Mouse (Mus musculus): ENCODE results near the gene Ndufa7. TPM values are rescaled to one million over a fixed set of nuclear protein-coding genes. Genes with fewer than 3 reads are reported as not detected.

Gene Ndufa7
- polyA plus RNA-seq, 1 experiment from 2014 or later, result 454 TPM

Small RNA genes lying within 50 kb of the gene (microRNA-seq; reads per million reads assigned to microRNA genes)
- gene Gm27740, result not detected

Other genes starting within 250 kb of the Ndufa7 start
- 47.3 and 57.7 TPM in 2 replicates for gene Zfp414, start 195.5 kb upstream of the Ndufa7 start, polyA plus RNA-seq (2016; fragmentation: Nextera tagmentation; extraction: Ambion mirVana)
- gene Pram1, start 186.5 kb upstream of the Ndufa7 start, polyA plus RNA-seq (2016; fragmentation: Nextera tagmentation; extraction: Ambion mirVana), result 0.63 and 0.84 TPM in 2 replicates
- gene Hnrnpm, start 137.7 kb upstream of the Ndufa7 start, polyA plus RNA-seq (2016; fragmentation: Nextera tagmentation; extraction: Ambion mirVana), result 441 and 462 TPM in 2 replicates
- gene March2, start 105.9 kb upstream of the Ndufa7 start, polyA plus RNA-seq (2016; fragmentation: Nextera tagmentation; extraction: Ambion mirVana), result 46.7 and 52.2 TPM in 2 replicates
- 422 and 447 TPM in 2 replicates for gene Rab11b, start 64.0 kb upstream of the Ndufa7 start, polyA plus RNA-seq (2016; fragmentation: Nextera tagmentation; extraction: Ambion mirVana)
- 21.1 and 28.3 TPM in 2 replicates for gene Angptl4, start 42.7 kb upstream of the Ndufa7 start, polyA plus RNA-seq (2016; fragmentation: Nextera tagmentation; extraction: Ambion mirVana)
- gene Kank3, start 14.1 kb upstream of the Ndufa7 start, polyA plus RNA-seq (2016; fragmentation: Nextera tagmentation; extraction: Ambion mirVana), result 25.5 and 31.9 TPM in 2 replicates
- gene Rps28, start within 50 bp of the Ndufa7 start, polyA plus RNA-seq (2016; fragmentation: Nextera tagmentation; extraction: Ambion mirVana), result 613 and 671 TPM in 2 replicates
- gene Cd320, start 18.5 kb downstream of the Ndufa7 start, polyA plus RNA-seq (2016; fragmentation: Nextera tagmentation; extraction: Ambion mirVana), result 59.8 and 63.5 TPM in 2 replicates
- not detected in 2 replicates for gene Gm7029, start 49.3 kb downstream of the Ndufa7 start, polyA plus RNA-seq (2016; fragmentation: Nextera tagmentation; extraction: Ambion mirVana)
- gene Kifc1, start 66.1 kb downstream of the Ndufa7 start, polyA plus RNA-seq (2016; fragmentation: Nextera tagmentation; extraction: Ambion mirVana), result 3.8 and 4.4 TPM in 2 replicates
- 0.23 and 0.38 TPM in 2 replicates for gene Platr17, start 80.6 kb downstream of the Ndufa7 start, polyA plus RNA-seq (2016; fragmentation: Nextera tagmentation; extraction: Ambion mirVana)
- 64.6 and 66.2 TPM in 2 replicates for gene Daxx, start 84.8 kb downstream of the Ndufa7 start, polyA plus RNA-seq (2016; fragmentation: Nextera tagmentation; extraction: Ambion mirVana)
- 19.1 and 21.9 TPM in 2 replicates for gene Tapbp, start 91.3 kb downstream of the Ndufa7 start, polyA plus RNA-seq (2016; fragmentation: Nextera tagmentation; extraction: Ambion mirVana)
- gene Zbtb22, start 91.3 kb downstream of the Ndufa7 start, polyA plus RNA-seq (2016; fragmentation: Nextera tagmentation; extraction: Ambion mirVana), result 21.8 and 25.3 TPM in 2 replicates
- 69.9 and 74.3 TPM in 2 replicates for gene Rgl2, start 105.0 kb downstream of the Ndufa7 start, polyA plus RNA-seq (2016; fragmentation: Nextera tagmentation; extraction: Ambion mirVana)
- 188 and 203 TPM in 2 replicates for gene Pfdn6, start 115.8 kb downstream of the Ndufa7 start, polyA plus RNA-seq (2016; fragmentation: Nextera tagmentation; extraction: Ambion mirVana)
- 37.5 and 37.7 TPM in 2 replicates for gene Wdr46, start 116.1 kb downstream of the Ndufa7 start, polyA plus RNA-seq (2016; fragmentation: Nextera tagmentation; extraction: Ambion mirVana)
- gene B3galt4, start 126.9 kb downstream of the Ndufa7 start, polyA plus RNA-seq (2016; fragmentation: Nextera tagmentation; extraction: Ambion mirVana), result 8.1 and 8.7 TPM in 2 replicates
- 67.0 and 70.9 TPM in 2 replicates for gene Vps52, start 131.2 kb downstream of the Ndufa7 start, polyA plus RNA-seq (2016; fragmentation: Nextera tagmentation; extraction: Ambion mirVana)
- gene Rps18, start 131.4 kb downstream of the Ndufa7 start, polyA plus RNA-seq (2016; fragmentation: Nextera tagmentation; extraction: Ambion mirVana), result 891 and 909 TPM in 2 replicates
- gene H2-K1, start 175.8 kb downstream of the Ndufa7 start, polyA plus RNA-seq (2016; fragmentation: Nextera tagmentation; extraction: Ambion mirVana), result 26.8 and 28.4 TPM in 2 replicates
- 25.2 and 27.0 TPM in 2 replicates for gene Ring1, start 200.1 kb downstream of the Ndufa7 start, polyA plus RNA-seq (2016; fragmentation: Nextera tagmentation; extraction: Ambion mirVana)
- 110 and 131 TPM in 2 replicates for gene H2-Ke6, start 203.5 kb downstream of the Ndufa7 start, polyA plus RNA-seq (2016; fragmentation: Nextera tagmentation; extraction: Ambion mirVana)
- 180 and 184 TPM in 2 replicates for gene Slc39a7, start 207.1 kb downstream of the Ndufa7 start, polyA plus RNA-seq (2016; fragmentation: Nextera tagmentation; extraction: Ambion mirVana)
- gene Rxrb, start 207.2 kb downstream of the Ndufa7 start, polyA plus RNA-seq (2016; fragmentation: Nextera tagmentation; extraction: Ambion mirVana), result 68.0 and 68.4 TPM in 2 replicates
- gene Col11a2, start 214.9 kb downstream of the Ndufa7 start, polyA plus RNA-seq (2016; fragmentation: Nextera tagmentation; extraction: Ambion mirVana), result 2.3 and 4.0 TPM in 2 replicates

Data from midbrain, embryonic 12.5 days (tissue).